Mouse (Mus musculus) A20 (cell line): ENCODE measurements around the gene Rab23.
"Not testable (repeated sequence)": the region's sequence is repeated elsewhere in the genome, so short reads cannot be mapped to it uniquely, and the experiment has no call there.

Experiments used
- DNase-seq: peaks from one replicate; pipeline ENCODE4 v3.0.0-alpha.2; 2011; ENCODE audit warnings: low read depth, low spot score

Gene Rab23

GRCm38 (mm10) chr1:33733044-33733443, 13.4 kb downstream of the Rab23 start:
- DNase-seq, result no peak

- DNase-seq, result no peak
Observed at GRCm38 (mm10) chr1:33734001-33734685, 14.5 kb downstream of the Rab23 start.

GRCm38 (mm10) chr1:33738281-33738680, 18.6 kb downstream of the Rab23 start:
- DNase-seq, result no peak

DNA sequence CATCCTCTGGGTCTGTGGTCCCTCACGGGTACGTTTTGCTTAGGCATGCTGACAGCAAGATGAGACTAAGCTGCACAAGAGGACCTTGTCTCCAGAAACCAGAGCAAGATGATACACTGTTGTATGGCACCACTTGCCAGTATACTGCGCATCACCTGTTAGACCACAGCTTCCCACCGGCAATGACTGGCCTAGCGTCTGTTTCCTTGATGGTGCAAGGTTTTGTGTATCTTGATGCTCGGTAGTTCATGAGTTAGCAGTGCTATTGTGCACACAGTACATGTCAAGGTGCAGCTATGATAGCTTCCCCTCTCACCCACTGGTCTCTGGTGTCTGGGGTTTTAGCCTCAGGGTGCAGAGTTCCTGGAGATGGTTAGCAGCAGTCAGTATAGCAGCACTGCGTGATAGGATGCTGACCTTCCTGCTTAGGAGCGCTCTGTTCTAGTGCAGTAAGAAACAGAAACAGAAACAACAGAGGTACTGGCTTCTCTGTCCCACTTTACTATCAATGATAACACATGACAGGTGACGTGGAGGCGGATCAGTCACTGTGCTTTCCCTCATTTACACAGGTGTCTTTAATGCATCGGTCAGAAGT, 19.1 kb downstream of the Rab23 start:
- no peak for DNase-seq

DNA sequence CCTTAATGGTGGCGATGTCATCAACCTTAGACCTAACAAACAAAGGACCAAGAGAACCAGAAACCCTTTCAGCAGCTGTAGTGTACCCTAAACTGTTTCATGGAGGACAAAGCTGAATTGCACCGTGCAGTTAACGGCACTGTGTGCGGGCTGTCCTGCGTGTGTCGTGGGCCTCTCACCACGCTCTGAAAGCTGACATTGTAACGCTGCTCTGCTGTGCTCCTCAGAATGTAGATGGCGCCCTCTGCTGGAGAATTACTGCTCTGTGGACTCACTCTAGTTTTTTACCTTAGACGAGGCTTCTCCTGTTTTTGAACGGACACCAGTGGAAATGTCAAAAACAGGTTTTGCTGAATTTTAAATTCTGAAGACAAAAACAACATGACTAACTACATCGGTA, 19.6 kb downstream of the Rab23 start:
- DNase-seq, result peak; percentile 76

- DNase-seq, result peak; percentile 75
Observed at GRCm38 (mm10) chr1:33742903-33743302, 23.2 kb downstream of the Rab23 start.

DNA sequence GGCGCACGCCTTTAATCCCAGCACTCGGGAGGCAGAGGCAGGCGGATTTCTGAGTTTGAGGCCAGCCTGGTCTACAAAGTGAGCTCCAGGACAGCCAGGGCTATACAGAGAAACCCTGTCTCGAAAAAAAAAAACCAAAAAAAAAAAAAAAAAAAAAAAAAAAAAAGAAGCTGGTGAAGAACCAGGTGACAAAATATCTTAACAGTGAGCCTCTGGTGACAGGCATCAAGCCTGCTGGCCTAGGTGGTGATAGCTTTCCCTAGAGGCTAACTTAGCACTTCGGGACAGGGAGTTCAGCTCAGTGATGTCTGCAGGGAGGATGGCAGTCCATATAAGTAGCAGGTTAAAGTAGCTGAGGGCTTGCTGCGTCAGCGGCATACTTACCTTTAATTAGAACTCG, 25.1 kb downstream of the Rab23 start:
- DNase-seq, result not testable (repeated sequence)

GRCm38 (mm10) chr1:33745901-33746300, 26.2 kb downstream of the Rab23 start:
- no peak for DNase-seq

DNA sequence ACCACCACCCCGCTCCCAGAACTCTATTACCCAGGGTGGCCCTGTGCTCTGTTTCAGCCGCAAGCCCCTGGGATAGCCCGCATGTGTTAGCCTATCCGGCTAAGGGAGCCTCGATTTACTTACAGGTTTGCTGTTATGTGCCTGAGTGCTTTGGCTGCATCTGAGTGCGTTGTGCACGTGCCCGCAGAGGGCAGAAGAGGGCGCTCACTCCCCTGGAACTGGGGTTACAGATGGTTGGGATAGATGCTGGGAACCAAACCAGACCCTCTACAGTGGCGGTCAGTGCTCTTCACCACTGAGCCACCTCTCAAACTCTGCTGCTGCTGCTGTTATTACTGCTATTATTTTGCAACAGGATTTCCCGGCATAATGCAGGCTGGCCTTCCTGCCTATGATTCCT, 29.4 kb downstream of the Rab23 start:
- no peak for DNase-seq

- DNase-seq, result not testable (repeated sequence)
Observed at GRCm38 (mm10) chr1:33749709-33750108, 30.0 kb downstream of the Rab23 start.

DNA sequence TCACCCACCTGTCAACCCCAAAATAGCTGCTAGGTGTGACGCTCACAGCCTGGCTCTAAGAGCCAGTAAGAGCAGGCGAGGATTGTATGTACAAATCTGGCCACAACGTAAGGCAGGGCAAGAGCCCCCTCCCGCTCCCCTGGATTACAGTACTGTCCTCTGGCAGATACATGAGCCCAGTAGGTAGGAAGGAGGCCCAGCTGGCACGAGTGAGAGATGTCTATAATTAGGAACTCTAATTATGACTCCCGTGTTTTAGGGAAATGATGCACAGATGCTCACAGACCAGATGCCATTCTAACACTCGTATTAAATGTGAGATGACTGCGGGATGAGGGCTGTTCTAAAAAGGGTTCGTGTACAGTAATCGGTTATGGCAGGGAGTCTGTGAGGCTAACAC, 31.6 kb downstream of the Rab23 start:
- DNase-seq, result peak; percentile 29

DNA sequence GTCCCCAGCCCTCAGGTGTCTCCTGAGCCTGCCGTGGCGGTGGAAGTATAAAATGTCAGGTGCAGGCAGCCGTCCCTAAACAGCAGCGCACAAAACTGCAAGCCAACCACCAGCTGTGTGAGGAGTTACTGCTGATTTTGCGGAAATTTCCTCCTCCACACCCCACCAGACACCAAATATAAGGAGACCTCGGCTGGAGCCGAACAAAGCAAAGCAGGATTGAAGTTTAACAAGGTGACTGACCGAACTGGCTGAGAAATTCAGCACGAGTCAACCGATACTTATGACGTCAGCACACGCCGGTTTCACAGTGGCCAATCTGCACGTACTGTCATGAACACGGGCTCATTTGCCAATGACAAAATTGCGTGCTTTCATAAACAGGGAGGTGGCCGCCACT, 34.4 kb downstream of the Rab23 start:
- DNase-seq, result no peak

DNA sequence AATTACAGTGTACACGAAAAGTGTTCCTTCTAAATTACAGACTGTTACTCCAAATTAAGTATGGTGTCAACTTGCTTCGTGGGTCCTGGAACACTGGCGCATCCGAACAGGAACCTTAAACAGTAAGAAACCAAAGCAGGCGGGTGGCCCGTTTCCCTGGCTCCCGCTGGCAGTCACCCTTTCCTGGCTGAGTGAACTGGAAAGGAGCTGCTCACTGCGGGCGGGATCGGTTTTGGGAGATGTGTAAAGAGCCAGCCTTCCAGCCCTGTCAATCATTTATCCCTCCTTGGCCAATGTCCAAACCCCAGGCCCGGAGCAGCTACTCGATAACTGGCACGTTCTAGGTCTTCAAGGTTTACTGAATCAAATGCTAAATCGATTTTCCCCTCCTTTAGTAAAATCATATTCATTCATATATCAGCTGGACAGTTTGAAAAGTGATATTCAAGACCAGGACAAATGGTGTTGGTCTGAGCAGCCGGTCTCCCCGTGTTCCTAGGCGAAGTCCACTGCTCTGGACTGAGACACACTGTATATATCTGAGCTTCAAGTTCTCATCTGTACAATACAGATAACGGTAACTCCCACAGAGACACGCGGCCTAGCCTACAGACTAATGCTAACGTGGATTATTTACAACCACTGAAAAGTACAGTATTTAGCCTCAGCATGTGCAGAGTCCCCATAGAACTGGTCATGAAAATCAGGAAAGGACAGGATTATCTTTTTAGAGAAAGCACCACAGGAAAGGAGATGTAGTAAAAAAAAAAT, 35.5 kb downstream of the Rab23 start:
- no peak for DNase-seq

DNA sequence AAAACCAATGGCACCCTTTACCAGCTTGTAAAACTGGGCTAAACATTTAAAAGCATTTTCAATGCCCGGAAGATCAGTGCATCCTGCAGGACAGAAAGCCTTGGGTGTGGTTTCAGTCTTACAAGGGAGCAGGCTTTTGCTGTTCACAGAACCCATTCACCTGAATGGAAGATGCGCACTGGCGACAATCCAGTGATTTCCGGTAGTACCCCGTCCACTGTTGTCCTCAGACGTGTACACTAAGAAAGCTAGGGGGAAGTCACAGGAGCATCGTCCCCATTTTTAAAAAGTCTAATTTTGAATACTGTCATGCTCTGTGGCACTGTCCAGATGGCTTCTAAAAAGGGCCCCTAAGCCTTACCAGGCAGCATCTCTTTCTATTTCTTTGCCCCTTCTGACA, 36.1 kb downstream of the Rab23 start:
- peak; percentile 76 for DNase-seq

- peak; percentile 59 for DNase-seq
Observed at GRCm38 (mm10) chr1:33756258-33757032, 36.8 kb downstream of the Rab23 start.

DNA sequence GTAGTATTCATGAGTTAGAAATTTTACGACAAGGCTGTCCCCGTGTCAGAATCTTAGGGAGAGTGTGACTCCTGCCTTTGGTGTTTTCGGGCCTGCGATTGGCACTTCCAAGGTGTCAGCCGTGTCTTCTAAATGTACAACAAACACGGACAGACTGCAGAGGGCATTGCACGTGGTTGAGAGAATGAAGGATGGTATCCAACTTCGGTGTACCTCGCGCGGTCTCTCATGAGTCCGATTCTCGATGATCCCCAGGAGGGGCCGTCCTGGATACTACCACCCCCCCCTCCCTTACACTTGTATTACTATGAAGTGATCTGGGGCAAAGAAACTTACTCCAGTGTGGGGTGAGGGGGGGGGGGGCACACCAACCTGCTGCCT, 37.3 kb downstream of the Rab23 start:
- no peak for DNase-seq

DNA sequence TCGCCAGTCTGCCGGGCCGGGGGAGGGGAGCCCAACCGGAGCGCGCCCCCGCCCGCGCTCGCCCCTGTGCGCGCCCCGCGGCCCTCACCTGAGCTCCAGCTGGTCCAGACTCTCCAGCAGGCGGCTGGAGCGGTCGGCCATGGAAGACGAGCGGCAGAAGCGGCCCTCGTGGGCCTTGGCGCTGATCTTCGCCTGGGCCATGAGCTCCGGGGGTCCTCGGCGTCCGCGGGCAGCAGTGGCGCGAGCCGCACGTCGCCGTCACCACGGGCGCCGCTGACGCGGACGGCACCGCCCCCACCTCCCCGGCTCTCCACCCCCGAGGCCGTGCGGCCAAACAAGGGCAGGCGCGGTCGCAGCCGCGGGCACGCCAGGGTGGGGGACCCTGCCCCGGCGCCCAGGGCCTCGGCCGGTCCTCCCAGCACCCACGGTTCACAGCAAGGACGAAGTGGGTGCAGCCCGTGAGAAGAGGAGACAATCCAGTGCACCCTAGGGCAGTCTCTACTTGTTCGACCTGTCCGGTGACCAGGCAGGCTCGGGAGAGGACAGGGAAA, 37.9 kb downstream of the Rab23 start, which contains the start of gene Bag2:
Gene Bag2, minus strand, starts transcription at position 305 of the 551 bp plus-strand sequence.
- peak; percentile 83 for DNase-seq

- DNase-seq, result peak; percentile 27
Observed at GRCm38 (mm10) chr1:33758488-33758887, 38.8 kb downstream of the Rab23 start.

DNA sequence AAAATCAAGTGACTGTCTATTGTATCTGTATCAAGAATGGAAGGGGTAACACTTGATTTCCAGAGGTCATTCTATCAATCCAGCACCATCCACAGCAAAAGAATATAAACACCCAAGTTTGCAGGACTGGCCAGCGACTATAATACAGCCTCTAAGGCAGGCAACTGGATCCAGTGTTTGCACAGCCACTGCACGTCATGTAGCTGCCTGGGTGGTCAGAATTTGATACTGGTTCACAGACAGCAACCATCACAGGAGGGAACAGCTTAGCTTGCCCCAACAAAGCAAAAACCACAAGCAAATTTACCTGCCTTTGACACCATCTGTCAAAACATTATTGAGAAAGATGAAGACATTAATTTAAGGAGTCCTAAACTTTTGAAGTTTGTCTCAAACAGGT, 44.1 kb downstream of the Rab23 start:
- no peak for DNase-seq

GRCm38 (mm10) chr1:33765468-33766080, 45.9 kb downstream of the Rab23 start:
- no peak for DNase-seq
